In genomic region chr5:129025048-129025447, GRCm38 (mm10) we compare ENCODE assay signal across 15 mouse cellular contexts. TPM values are rescaled to one million over a fixed set of nuclear protein-coding genes. Genes with fewer than 3 reads are reported as not detected.
DNase-seq lines count a peak whose midpoint lies in the region; ATAC-seq lines count a peak whose summit lies in the region.
"Had no signal": no experiment of that assay in that cellular context is flagged by ENCODE, and none has a peak within 500 bp of the region (broad histone marks: within the 10 kb centered on the region; RNA-seq: fewer than 3 reads in every experiment).

No protein-coding gene starts in this region.

- 39% methylated on average over 2 of the region's 2 CpGs for WGBS in midbrain, embryonic 13.5 days
- WGBS in midbrain, embryonic 14.5 days, result 42% methylated on average over 2 of the region's 2 CpGs

- H3K27me3 ChIP-seq in midbrain, embryonic 13.5 days, result no peaks in the 10 kb centered on the region
- H3K27me3 ChIP-seq in midbrain, embryonic 14.5 days (ENCODE audit: control insufficient read depth, insufficient read depth, low read length), result no peaks in the 10 kb centered on the region
- H3K27me3 ChIP-seq: megakaryocyte, embryonic 14.5 days had no signal

- H3K9ac ChIP-seq in midbrain, embryonic 13.5 days (replicated peaks), result no peak overlapping the region
- H3K9ac ChIP-seq in midbrain, embryonic 14.5 days (replicated peaks; ENCODE audit: low read length), result no peak overlapping the region

- H3K9me3 ChIP-seq in midbrain, embryonic 13.5 days, result no peaks in the 10 kb centered on the region
- no peaks in the 10 kb centered on the region for H3K9me3 ChIP-seq in midbrain, embryonic 14.5 days (ENCODE audit: control insufficient read depth, low read length)
- H3K9me3 ChIP-seq: megakaryocyte, embryonic 14.5 days had no signal

- H3K4me3 ChIP-seq in midbrain, embryonic 13.5 days (replicated peaks), result no peak overlapping the region
- H3K4me3 ChIP-seq in midbrain, embryonic 14.5 days (replicated peaks; ENCODE audit: low read depth, low read length), result no peak overlapping the region
- H3K4me3 ChIP-seq: heart, adult 2 months; megakaryocyte, embryonic 14.5 days had no signal

- H3K4me1 ChIP-seq in midbrain, embryonic 13.5 days (replicated peaks), result peaks cover 14% of the 10 kb centered on the region
- peaks cover 10% of the 10 kb centered on the region for H3K4me1 ChIP-seq in midbrain, embryonic 14.5 days (ENCODE audit: control insufficient read depth, insufficient read depth, low read length)

- DNase-seq in frontal cortex, postnatal 25 days (ENCODE audit: low spot score in 2 of 2), result no peak
- no peak for DNase-seq in midbrain, embryonic 14.5 days
- DNase-seq in R1 (ENCODE audit: low read depth, low spot score), result peak; percentile 50
- DNase-seq in gastrocnemius, postnatal 10 days, result no peak
- no peak for DNase-seq in urinary bladder, postnatal 4 days (ENCODE audit: low spot score in 2 of 2)
- DNase-seq: adrenal gland, postnatal 10 days; cerebellum, postnatal 14 days; heart, adult 2 months; heart, postnatal 4 days; kidney, adult 11 months; lung, adult 2 months had no signal

- no peak overlapping the region for H3K4me2 ChIP-seq in midbrain, embryonic 13.5 days (replicated peaks)
- no peak overlapping the region for H3K4me2 ChIP-seq in midbrain, embryonic 14.5 days (ENCODE audit: low read length)

- peak overlapping the region; percentile 25; the same call in 1 of the 2 replicates for H3K27ac ChIP-seq in midbrain, embryonic 13.5 days
- H3K27ac ChIP-seq in midbrain, embryonic 14.5 days (replicated peaks; ENCODE audit: low read depth, low read length), result no peak overlapping the region
- H3K27ac ChIP-seq: heart, adult 2 months had no signal

- ATAC-seq in frontal cortex, adult (ENCODE audit: low TSS enrichment), result 0 out of 2 replicates have a peak, but pooled peaks have one; percentile 25
- no peak for ATAC-seq in midbrain, embryonic 13.5 days
- ATAC-seq in midbrain, embryonic 14.5 days (ENCODE audit: low FRiP score, low TSS enrichment), result no peak
- peak; percentile 48 for ATAC-seq in megakaryocyte-erythroid progenitor cell, adult 5-6 weeks (replicated peaks; ENCODE audit: low FRiP score, low TSS enrichment, poor library complexity, severe bottlenecking)

- peaks cover 43% of the 10 kb centered on the region for H3K36me3 ChIP-seq in midbrain, embryonic 13.5 days
- H3K36me3 ChIP-seq in midbrain, embryonic 14.5 days (ENCODE audit: control insufficient read depth, insufficient read depth, low read length), result peaks cover 30% of the 10 kb centered on the region

RNA-seq across cellular contexts. Expression of gene Ran, which starts 5.2 kb away (rescaled TPM):
- polyA plus RNA-seq in midbrain, embryonic 13.5 days (2015; fragmentation: Nextera tagmentation; extraction: Ambion mirVana), result 529 and 559 TPM in 2 replicates
- polyA plus RNA-seq in midbrain, embryonic 14.5 days (2014; fragmentation: Nextera tagmentation; extraction: Ambion mirVana), result 391 and 451 TPM in 2 replicates
- 542 and 563 TPM in 2 replicates for total RNA-seq in megakaryocyte-erythroid progenitor cell, adult 5-6 weeks (2014; fragmentation: Nextera tagmentation)
- 903 and 978 TPM in 2 replicates for total RNA-seq in megakaryocyte-erythroid progenitor cell, adult 5-6 weeks (2017)
- total RNA-seq in gastrocnemius, postnatal 10 days (2021), result 10 to 100 TPM; 88.5 to 91.3 TPM

RNA-seq across cellular contexts. Expression of gene Stx2, which starts 16.7 kb away (rescaled TPM):
- 15.5 and 17.0 TPM in 2 replicates for polyA plus RNA-seq in midbrain, embryonic 13.5 days (2015; fragmentation: Nextera tagmentation; extraction: Ambion mirVana)
- 10.4 and 15.6 TPM in 2 replicates for polyA plus RNA-seq in midbrain, embryonic 14.5 days (2014; fragmentation: Nextera tagmentation; extraction: Ambion mirVana)
- 126 and 134 TPM in 2 replicates for total RNA-seq in megakaryocyte-erythroid progenitor cell, adult 5-6 weeks (2014; fragmentation: Nextera tagmentation)
- 101 and 146 TPM in 2 replicates for total RNA-seq in megakaryocyte-erythroid progenitor cell, adult 5-6 weeks (2017)
- total RNA-seq in gastrocnemius, postnatal 10 days (2021), result 10 to 100 TPM; 11.5 to 15.3 TPM

Comparison
In these comparisons a context has a peak if more than half of its experiments do, and no peak if none do; other contexts are left out.
1. ATAC-seq: peak in frontal cortex, adult (single experiment) and megakaryocyte-erythroid progenitor cell, adult 5-6 weeks (single experiment); none in midbrain, embryonic 13.5 days (single experiment) and midbrain, embryonic 14.5 days (single experiment).
2. RNA of gene Ran, which starts 5.2 kb away (total RNA-seq): 542 to 978 TPM in megakaryocyte-erythroid progenitor cell, adult 5-6 weeks; 88.5 to 91.3 TPM in gastrocnemius, postnatal 10 days; every median in the first group is over 4 times any median in the second.
3. RNA of gene Stx2, which starts 16.7 kb away (total RNA-seq): 101 to 146 TPM in megakaryocyte-erythroid progenitor cell, adult 5-6 weeks; 11.5 to 15.3 TPM in gastrocnemius, postnatal 10 days; every median in the first group is over 4 times any median in the second.